Mouse (Mus musculus): ENCODE results near the gene Mcm7.

DNA sequence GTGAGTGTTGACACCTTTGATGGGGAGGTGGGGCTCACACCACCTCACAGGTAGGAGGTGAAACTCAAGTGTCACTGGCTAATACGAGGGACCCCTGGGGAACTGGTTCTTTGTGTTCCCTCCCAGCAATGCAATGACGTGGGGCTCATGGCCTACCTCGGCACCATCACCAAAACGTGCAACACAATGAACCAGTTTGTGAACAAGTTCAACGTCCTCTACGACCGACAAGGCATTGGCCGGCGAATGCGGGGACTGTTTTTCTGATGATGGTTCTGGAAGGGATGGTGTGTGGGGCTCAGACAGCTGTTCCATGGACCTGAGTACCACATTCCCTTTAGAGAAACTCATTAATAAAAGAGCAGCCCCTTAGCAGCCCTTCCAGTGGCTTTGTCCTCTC lies 8.6 kb downstream of the Mcm7 start:
- TF ChIP-seq CTCF (IDR thresholded peaks at IDR 0.05; ENCODE audit: low read depth), result no peak
- TF ChIP-seq EP300 (IDR thresholded peaks at IDR 0.05; ENCODE audit: low read depth), result no peak

Data from liver, postnatal 0 days (tissue).